Mouse (Mus musculus) small intestine, adult 2 months (tissue): ENCODE results near the gene Btg4.

Source experiments
- CTCF ChIP-seq: fragments of 200-500 bp; IDR thresholded peaks from 2 replicates; pipeline ENCODE4 v1.5.1; 2012; ENCODE audit warnings: low read depth, mild to moderate bottlenecking, control low read depth, inconsistent platforms, low read length, moderate library complexity, mixed read lengths; ENCODE audit not compliant: insufficient replicate concordance, insufficient read length; ENCODE audit errors: extremely low read depth
- POLR2A ChIP-seq: fragments of 200-500 bp; IDR thresholded peaks from 2 replicates; pipeline ENCODE4 v1.6.1; 2012; ENCODE audit warnings: low read depth, mild to moderate bottlenecking, control low read depth, inconsistent platforms, low read length, moderate library complexity

DNA sequence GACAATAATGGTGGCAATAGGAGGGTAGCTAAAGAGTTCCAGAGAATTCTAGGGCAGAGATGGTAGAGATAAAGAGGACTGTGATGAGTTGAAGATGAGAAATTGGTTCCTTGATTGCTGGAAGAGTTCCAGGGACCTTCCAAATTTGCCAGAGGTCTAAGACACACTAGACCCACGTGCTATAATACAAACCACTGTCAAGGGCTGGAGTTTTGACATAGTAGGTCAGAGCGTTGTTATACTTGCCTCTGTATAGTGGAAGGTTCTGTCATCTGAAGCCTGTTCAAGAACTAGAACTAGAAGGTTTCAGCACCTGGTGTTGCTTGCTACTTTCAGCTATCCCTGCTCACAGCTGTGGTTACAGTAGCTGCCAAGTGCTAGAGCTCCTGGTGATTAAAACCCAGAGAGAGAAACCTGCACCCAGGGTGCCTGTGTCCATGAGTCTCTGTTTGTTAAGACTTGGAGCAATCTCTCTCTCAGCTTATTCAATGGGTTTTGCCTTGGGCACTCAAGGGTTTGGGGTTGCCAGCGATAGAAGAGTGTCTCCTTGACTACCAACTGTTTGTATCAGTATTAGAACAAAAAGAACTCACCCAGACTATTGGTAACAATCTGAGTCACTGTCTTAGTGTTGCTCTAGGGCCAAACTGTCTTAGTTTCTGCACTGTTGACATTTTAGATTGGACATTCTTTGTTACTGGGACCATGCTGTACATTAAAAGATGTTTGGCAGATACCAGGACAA is 27.7 kb upstream of the Btg4 start:
- TF ChIP-seq POLR2A = no peak
- no peak for TF ChIP-seq CTCF
